Mouse (Mus musculus) splenic B cell, adult 2 months (primary cell): Measurements from ENCODE around the gene Clcn6.

Source experiments
- DNase-seq: peaks from one replicate; pipeline ENCODE4 v3.0.0-alpha.2; 2011; ENCODE audit warnings: low read depth, low spot score
- H3K27me3 ChIP-seq: 2 replicates; pipeline ENCODE4 v1.6.1; 2012; ENCODE audit warnings: mild to moderate bottlenecking, low read length, moderate library complexity, mixed read lengths; ENCODE audit not compliant: control insufficient read depth, poor library complexity, insufficient read depth, severe bottlenecking
- H3K36me3 ChIP-seq: 2 replicates; pipeline ENCODE4 v1.6.1; 2012; ENCODE audit warnings: mild to moderate bottlenecking, low read length, moderate library complexity, mixed read lengths; ENCODE audit not compliant: control insufficient read depth, poor library complexity, insufficient read depth, severe bottlenecking

The Clcn6 gene

GRCm38 (mm10) chr4:148001013-148001789, 37.4 kb downstream of the Clcn6 start:
- DNase-seq: no peak
- no peaks in the 10 kb centered on the region for H3K27me3 ChIP-seq
- no peaks in the 10 kb centered on the region for H3K36me3 ChIP-seq

GRCm38 (mm10) chr4:148000202-148000772, 38.3 kb downstream of the Clcn6 start, which contains the start of gene Nppa:
TSS of gene Nppa (plus strand) at chr4:148000722.
- DNase-seq: no peak
- H3K36me3 ChIP-seq: no peaks in the 10 kb centered on the region
- no peaks in the 10 kb centered on the region for H3K27me3 ChIP-seq

GRCm38 (mm10) chr4:147995311-147995710, 43.3 kb downstream of the Clcn6 start:
- DNase-seq: no peak
- H3K27me3 ChIP-seq: no peaks in the 10 kb centered on the region

GRCm38 (mm10) chr4:147993571-147994095, 45.0 kb downstream of the Clcn6 start:
- no peaks in the 10 kb centered on the region for H3K36me3 ChIP-seq
- DNase-seq: no peak
- no peaks in the 10 kb centered on the region for H3K27me3 ChIP-seq

More at GRCm38 (mm10) chr4:147995311-147995710, 43.3 kb downstream of the Clcn6 start:
- H3K36me3 ChIP-seq: no peaks in the 10 kb centered on the region

GRCm38 (mm10) chr4:147985205-147986132, 53.2 kb downstream of the Clcn6 start, which contains the start of gene Nppb:
TSS of gene Nppb (plus strand) at chr4:147985788.
- no peaks in the 10 kb centered on the region for H3K36me3 ChIP-seq
- no peaks in the 10 kb centered on the region for H3K27me3 ChIP-seq
- peak; percentile 9 for DNase-seq

- Histone ChIP-seq H3K36me3 (no peaks in the 10 kb centered on the region), H3K27me3 (no peaks in the 10 kb centered on the region)
- no peak for DNase-seq
These were observed 59.2 kb downstream of the Clcn6 start for GRCm38 (mm10) chr4:147979441-147979860.

- Histone ChIP-seq H3K36me3 (no peaks in the 10 kb centered on the region), H3K27me3 (no peaks in the 10 kb centered on the region)
- DNase-seq: no peak
These were observed 60.2 kb downstream of the Clcn6 start for GRCm38 (mm10) chr4:147978391-147978790.

GRCm38 (mm10) chr4:147977726-147978125, 60.9 kb downstream of the Clcn6 start:
- DNase-seq: no peak
- H3K36me3 ChIP-seq: no peaks in the 10 kb centered on the region
- H3K27me3 ChIP-seq: no peaks in the 10 kb centered on the region

- no peaks in the 10 kb centered on the region for H3K27me3 ChIP-seq
- no peaks in the 10 kb centered on the region for H3K36me3 ChIP-seq
- DNase-seq: no peak
These were observed 62.4 kb downstream of the Clcn6 start for GRCm38 (mm10) chr4:147976237-147976636.

- Histone ChIP-seq H3K36me3 (no peaks in the 10 kb centered on the region), H3K27me3 (no peaks in the 10 kb centered on the region)
- DNase-seq: no peak
These were observed 69.3 kb downstream of the Clcn6 start for GRCm38 (mm10) chr4:147969337-147969736.

GRCm38 (mm10) chr4:147968816-147969215, 69.8 kb downstream of the Clcn6 start:
- Histone ChIP-seq H3K36me3 (no peaks in the 10 kb centered on the region), H3K27me3 (no peaks in the 10 kb centered on the region)
- DNase-seq: no peak

- no peak for DNase-seq
- Histone ChIP-seq H3K36me3 (no peaks in the 10 kb centered on the region), H3K27me3 (no peaks in the 10 kb centered on the region)
These were observed 72.9 kb downstream of the Clcn6 start for GRCm38 (mm10) chr4:147965712-147966111.

GRCm38 (mm10) chr4:147963623-147964022, 75.0 kb downstream of the Clcn6 start:
- no peaks in the 10 kb centered on the region for H3K36me3 ChIP-seq
- no peak for DNase-seq
- H3K27me3 ChIP-seq: no peaks in the 10 kb centered on the region

GRCm38 (mm10) chr4:147962781-147963180, 75.8 kb downstream of the Clcn6 start:
- no peak for DNase-seq
- H3K27me3 ChIP-seq: no peaks in the 10 kb centered on the region
- H3K36me3 ChIP-seq: no peaks in the 10 kb centered on the region
